Mouse (Mus musculus) myocyte (in vitro differentiated cells): ENCODE results near the gene Cdk19. TPM values are rescaled to one million over a fixed set of nuclear protein-coding genes. Genes with fewer than 3 reads are reported as not detected.

Experiments
- H3K27me3 ChIP-seq: one replicate; pipeline ENCODE4 v1.6.1; 2011; ENCODE audit not compliant: control insufficient read depth, insufficient read depth, insufficient read length
- H3K36me3 ChIP-seq: one replicate; pipeline ENCODE4 v1.6.1; 2011; ENCODE audit not compliant: control insufficient read depth, insufficient read depth
- H3K4me2 ChIP-seq: one replicate; pipeline ENCODE4 v1.6.1; 2011; ENCODE audit warnings: low read depth, control low read depth
- H3K4me3 ChIP-seq: one replicate; pipeline ENCODE4 v1.5.1; 2011; ENCODE audit warnings: mild to moderate bottlenecking, control low read depth, moderate library complexity
- H3K79me2 ChIP-seq: one replicate; pipeline ENCODE4 v1.6.1; 2011; ENCODE audit not compliant: control insufficient read depth, insufficient read depth
- H3ac ChIP-seq: one replicate; pipeline ENCODE4 v1.6.1; 2011; ENCODE audit not compliant: control insufficient read depth, insufficient read length
- CEBPB ChIP-seq: IDR thresholded peaks from 2 replicates; pipeline ENCODE4 v1.6.1; 2011; ENCODE audit warnings: mild to moderate bottlenecking, moderate library complexity; ENCODE audit not compliant: poor library complexity, insufficient read depth, severe bottlenecking
- E2F4 ChIP-seq: IDR thresholded peaks from one replicate; pipeline ENCODE4 v1.6.1; 2011; ENCODE audit warnings: mild to moderate bottlenecking, control low read depth, moderate library complexity; ENCODE audit not compliant: insufficient read depth
- MAX ChIP-seq: IDR thresholded peaks from one replicate; pipeline ENCODE4 v1.6.1; 2011; ENCODE audit warnings: low read depth, mild to moderate bottlenecking, control low read depth
- MYOD1 ChIP-seq, 3 experiments: IDR thresholded peaks; one replicate each; pipeline ENCODE4 v1.6.1; 2011; ENCODE audit warnings: control low read depth in 2 of 3, low read depth in 2 of 3, mild to moderate bottlenecking in 2 of 3, moderate library complexity in 1 of 3; ENCODE audit not compliant: insufficient read length in 2 of 3, control insufficient read depth in 1 of 3
- MYOG ChIP-seq, 3 experiments: IDR thresholded peaks; one replicate each; pipeline ENCODE4 v1.6.1; 2011; ENCODE audit warnings: control low read depth in 2 of 3, low read depth in 2 of 3, mild to moderate bottlenecking in 2 of 3; ENCODE audit not compliant: insufficient read length in 2 of 3, control insufficient read depth in 1 of 3, insufficient read depth in 1 of 3
- POLR2A ChIP-seq: IDR thresholded peaks from one replicate; pipeline ENCODE4 v1.6.1; 2011; ENCODE audit warnings: low read depth, mild to moderate bottlenecking, control low read depth, moderate library complexity; ENCODE audit not compliant: insufficient read length
- POLR2AphosphoS2 ChIP-seq: IDR thresholded peaks from one replicate; pipeline ENCODE4 v1.6.1; 2011; ENCODE audit warnings: low read depth, control low read depth; ENCODE audit not compliant: insufficient read length
- REST ChIP-seq: IDR thresholded peaks from one replicate; pipeline ENCODE4 v1.6.1; 2011; ENCODE audit warnings: mild to moderate bottlenecking, control low read depth, moderate library complexity; ENCODE audit not compliant: insufficient read depth, insufficient read length
- SRF ChIP-seq: IDR thresholded peaks from one replicate; pipeline ENCODE4 v1.6.1; 2011; ENCODE audit warnings: low read depth; ENCODE audit not compliant: control insufficient read depth, insufficient read length
- TCF12 ChIP-seq: IDR thresholded peaks from one replicate; pipeline ENCODE4 v1.6.1; 2011; ENCODE audit warnings: mild to moderate bottlenecking, control low read depth; ENCODE audit not compliant: poor library complexity, insufficient read depth, severe bottlenecking
- TCF3 ChIP-seq: IDR thresholded peaks from one replicate; pipeline ENCODE4 v1.6.1; 2011; ENCODE audit warnings: low read depth, control low read depth; ENCODE audit not compliant: insufficient read length
- USF1 ChIP-seq: IDR thresholded peaks from one replicate; pipeline ENCODE4 v1.6.1; 2011; ENCODE audit warnings: low read depth, mild to moderate bottlenecking, control low read depth, moderate library complexity
- polyA plus RNA-seq: library from polyadenylated mRNA; unstranded; fragments of >200 nt; fragmentation: generic; extraction: Trizol; gene quantifications from one replicate; pipeline ENCODE4 v1.2.1, GENCODE M21; 2012; ENCODE audit warnings: missing spikeins

Cdk19 gene
- polyA plus RNA-seq, 1 experiment: 5.3 TPM

DNA sequence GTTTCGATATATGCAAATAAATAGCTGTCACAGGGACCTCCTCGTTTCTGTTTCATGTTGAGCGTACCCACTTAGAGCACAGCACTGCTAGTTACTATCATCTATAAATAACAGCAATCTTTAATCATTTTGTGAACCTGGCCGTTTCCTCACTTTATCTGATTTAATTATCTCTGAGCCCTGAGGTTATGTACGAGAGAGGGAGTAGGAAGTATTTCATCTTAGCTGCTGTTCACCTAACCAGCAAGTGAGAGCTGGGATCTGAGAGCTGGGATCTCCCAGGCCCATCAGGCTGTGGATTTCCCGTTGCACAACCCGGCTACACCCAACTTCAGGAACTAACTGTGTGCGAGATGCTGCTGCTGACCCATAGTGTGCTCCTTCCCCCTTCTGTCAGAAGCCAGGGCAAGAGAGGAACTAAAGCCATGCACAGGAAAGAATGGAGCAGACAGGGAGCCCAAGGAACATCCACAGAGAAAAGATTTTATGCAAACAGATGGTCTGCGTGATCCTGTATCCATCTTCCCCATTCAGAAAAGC is 186.3 kb downstream of the Cdk19 start:
- Histone ChIP-seq H3K4me3 (no peak overlapping the region), H3K36me3 (no peaks in the 10 kb centered on the region), H3K27me3 (no peaks in the 10 kb centered on the region), H3K79me2 (no peaks in the 10 kb centered on the region), H3K4me2 (no peak overlapping the region), H3ac (no peak overlapping the region)
- TF ChIP-seq USF1 (no peak), MYOD1 (IDR thresholded peaks at IDR 0.05; ENCODE audit: control insufficient read depth in 1 of 3, insufficient read length in 2 of 3, low read depth in 2 of 3) (no peak), SRF (no peak), CEBPB (no peak), POLR2A (no peak), REST (no peak), E2F4 (no peak), MYOG (IDR thresholded peaks at IDR 0.05; ENCODE audit: control insufficient read depth in 1 of 3, insufficient read depth in 1 of 3, insufficient read length in 2 of 3, low read depth in 2 of 3) (no peak), TCF12 (no peak), TCF3 (no peak), MAX (no peak), POLR2AphosphoS2 (no peak)

DNA sequence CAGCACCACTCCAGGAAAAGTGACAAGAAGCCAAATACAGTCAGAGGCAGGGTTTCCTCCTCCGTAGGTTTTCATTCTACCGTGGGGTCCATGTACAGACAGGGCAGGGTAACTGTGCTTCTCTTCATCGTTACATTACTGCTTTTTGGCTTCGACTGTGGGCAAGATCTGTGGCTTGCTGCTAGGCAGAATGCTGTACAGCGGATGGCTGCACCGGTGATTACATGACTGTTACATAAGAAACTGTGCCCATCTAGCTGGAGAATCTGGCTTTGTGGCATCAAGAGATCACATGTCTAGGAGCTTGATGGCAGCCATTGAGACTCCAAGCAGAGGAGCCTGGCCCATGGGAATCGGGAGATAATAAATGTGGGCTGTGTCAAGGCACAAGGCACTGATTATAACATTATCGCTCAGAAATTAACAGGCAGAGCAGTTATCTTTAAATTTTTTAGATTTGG is 187.0 kb downstream of the Cdk19 start:
- Histone ChIP-seq H3K27me3 (no peaks in the 10 kb centered on the region), H3ac (no peak overlapping the region), H3K36me3 (no peaks in the 10 kb centered on the region), H3K4me3 (no peak overlapping the region), H3K4me2 (no peak overlapping the region), H3K79me2 (no peaks in the 10 kb centered on the region)
- TF ChIP-seq MYOD1 (IDR thresholded peaks at IDR 0.05; ENCODE audit: control insufficient read depth in 1 of 3, insufficient read length in 2 of 3, low read depth in 2 of 3): no peak
- no peak for TF ChIP-seq TCF12
- peak; percentile 77; the same call in 1 of the 2 replicates for TF ChIP-seq CEBPB

GRCm38 (mm10) chr10:40526986-40527385 is 187.6 kb downstream of the Cdk19 start:
- H3K4me2 ChIP-seq: peak overlapping the region; percentile 57
- H3K36me3 ChIP-seq: no peaks in the 10 kb centered on the region
- TF ChIP-seq CEBPB (no peak), MYOD1 (IDR thresholded peaks at IDR 0.05; ENCODE audit: control insufficient read depth in 1 of 3, insufficient read length in 2 of 3, low read depth in 2 of 3) (no peak), POLR2AphosphoS2 (no peak), MYOG (IDR thresholded peaks at IDR 0.05; ENCODE audit: control insufficient read depth in 1 of 3, insufficient read depth in 1 of 3, insufficient read length in 2 of 3, low read depth in 2 of 3) (no peak), SRF (no peak), USF1 (no peak), POLR2A (no peak), MAX (no peak), TCF12 (no peak), REST (no peak), TCF3 (no peak), E2F4 (no peak)
- H3K4me3 ChIP-seq: no peak overlapping the region
- no peaks in the 10 kb centered on the region for H3K27me3 ChIP-seq
- no peak overlapping the region for H3ac ChIP-seq
- H3K79me2 ChIP-seq: no peaks in the 10 kb centered on the region

- Histone ChIP-seq H3K4me2 (peak overlapping the region; percentile 57), H3K27me3 (no peaks in the 10 kb centered on the region), H3K4me3 (no peak overlapping the region), H3ac (no peak overlapping the region), H3K79me2 (no peaks in the 10 kb centered on the region), H3K36me3 (no peaks in the 10 kb centered on the region)
- TF ChIP-seq USF1 (peak; percentile 19), SRF (no peak)
These were observed 188.2 kb downstream of the Cdk19 start for GRCm38 (mm10) chr10:40527573-40527972.

DNA sequence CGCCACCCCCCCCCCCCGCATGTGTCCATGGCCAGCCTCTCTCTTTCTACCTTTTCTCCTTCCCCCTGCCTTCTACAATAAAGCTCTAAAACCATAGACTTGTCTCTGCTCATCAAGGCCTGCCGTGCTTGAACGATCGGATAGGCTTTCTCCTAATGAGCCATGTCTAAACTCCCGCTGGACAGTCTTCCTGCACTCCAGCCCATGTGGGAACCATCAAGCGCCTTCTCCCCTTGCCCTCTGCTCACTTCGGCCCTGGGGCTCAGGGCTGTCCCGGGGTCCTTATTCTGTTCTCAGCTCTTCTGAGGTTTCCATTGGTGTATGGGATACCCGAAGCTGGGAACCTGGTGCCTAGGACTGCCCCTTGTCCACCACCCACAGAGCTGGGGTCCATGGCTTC is 189.3 kb downstream of the Cdk19 start:
- no peaks in the 10 kb centered on the region for H3K27me3 ChIP-seq
- no peak overlapping the region for H3ac ChIP-seq
- H3K4me2 ChIP-seq: no peak overlapping the region
- H3K4me3 ChIP-seq: no peak overlapping the region
- H3K36me3 ChIP-seq: no peaks in the 10 kb centered on the region
- TF ChIP-seq TCF12: no peak
- TF ChIP-seq POLR2A: no peak
- no peak for TF ChIP-seq REST
- no peak for TF ChIP-seq TCF3
- TF ChIP-seq MYOD1 (IDR thresholded peaks at IDR 0.05; ENCODE audit: control insufficient read depth in 1 of 3, insufficient read length in 2 of 3, low read depth in 2 of 3): no peak
- no peak for TF ChIP-seq USF1
- no peak for TF ChIP-seq SRF
- H3K79me2 ChIP-seq: no peaks in the 10 kb centered on the region
